Mouse (Mus musculus) inflammation-experienced regulatory T-cells, adult 6 months (primary cell): ENCODE data around the gene Sult2a4. TPM values are rescaled to one million over a fixed set of nuclear protein-coding genes. Genes with fewer than 3 reads are reported as not detected.
"Not testable (repeated sequence)": the region's sequence is repeated elsewhere in the genome, so short reads cannot be mapped to it uniquely, and the experiment has no call there.

Experiments
- ATAC-seq: one replicate; pipeline ENCODE4 v1.8.0; 2017
- polyA plus RNA-seq, 3 experiments: library from polyadenylated mRNA; unstranded; fragments of 100-300 nt; shearing (Covaris generic); gene quantifications; one replicate each; pipeline ENCODE4 v1.2.1; 2017

Sult2a4 gene
- polyA plus RNA-seq = not detected

- ATAC-seq = not testable (repeated sequence)
Observed at GRCm38 (mm10) chr7:13989507-13989906, at the start of gene Sult2a4. Gene Sult2a4, minus strand, starts transcription at chr7:13989607.

GRCm38 (mm10) chr7:14030831-14031230 lies 41.4 kb upstream of the Sult2a4 start:
- ATAC-seq = not testable (repeated sequence)

GRCm38 (mm10) chr7:14013083-14013482 lies 23.7 kb upstream of the Sult2a4 start:
- ATAC-seq = no peak

GRCm38 (mm10) chr7:14010686-14011085 lies 21.3 kb upstream of the Sult2a4 start:
- ATAC-seq = not testable (repeated sequence)

Other genes with a start within 250 kb of the Sult2a4 start
- gene Sult2a1, start 152.2 kb downstream of the Sult2a4 start, polyA plus RNA-seq = not detected
- not detected for gene Sult2a3, start 133.4 kb upstream of the Sult2a4 start, polyA plus RNA-seq